Mouse (Mus musculus): Measurements from ENCODE around the gene Obp2a. TPM values are rescaled to one million over a fixed set of nuclear protein-coding genes. Genes with fewer than 3 reads are reported as not detected.
"Not testable (repeated sequence)": the region's sequence is repeated elsewhere in the genome, so short reads cannot be mapped to it uniquely, and the experiment has no call there.

Gene Obp2a
- total RNA-seq, 1 experiment from 2014 or later = not detected

DNA sequence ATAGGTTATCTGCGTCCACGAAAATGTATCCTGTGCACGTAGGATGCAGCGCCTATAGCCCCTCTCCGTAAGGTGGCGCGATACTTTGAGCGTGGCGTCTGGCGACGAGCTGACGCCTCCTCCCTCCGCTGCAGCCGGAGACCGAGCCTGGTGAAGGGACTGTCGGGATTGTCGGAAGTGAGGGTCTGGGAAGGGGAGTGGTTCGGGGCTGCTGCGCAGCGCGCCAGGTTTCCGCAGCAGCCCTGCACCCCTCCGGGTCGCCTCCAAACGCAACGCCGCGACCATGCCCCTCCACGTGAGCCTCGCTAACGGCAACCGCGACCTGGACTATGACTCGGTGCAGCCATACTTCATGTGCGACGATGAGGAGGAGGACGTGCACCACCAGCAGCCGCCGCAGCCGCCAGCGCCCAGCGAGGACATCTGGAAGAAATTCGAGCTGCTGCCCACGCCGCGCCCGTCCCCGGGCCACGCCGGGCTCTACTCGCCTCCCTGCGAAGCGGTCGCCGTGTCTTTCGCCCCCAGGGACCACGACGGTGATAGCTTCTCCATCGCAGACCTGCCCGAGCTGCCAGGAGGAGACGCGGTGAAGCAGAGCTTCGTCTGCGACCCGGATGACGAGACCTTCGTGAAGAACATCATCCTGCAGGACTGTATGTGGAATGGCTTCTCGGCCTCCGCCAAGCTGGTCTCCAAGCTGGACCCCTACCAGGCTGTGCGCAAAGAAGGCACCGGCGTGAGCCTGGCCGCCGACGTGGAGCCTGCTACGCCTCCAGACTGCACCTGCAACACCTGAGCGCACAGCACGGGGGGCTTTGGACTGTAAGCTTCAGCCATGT lies 7.0 kb downstream of the Obp2a start, which contains the start of gene Bmyc:
Gene Bmyc, plus strand, starts transcription at position 97 of the 839 bp plus-strand sequence.
- ATAC-seq (ENCODE audit: extremely low read depth, insufficient number of reproducible peaks, low FRiP score, poor library complexity, severe bottlenecking) = peak; percentile 68

DNA sequence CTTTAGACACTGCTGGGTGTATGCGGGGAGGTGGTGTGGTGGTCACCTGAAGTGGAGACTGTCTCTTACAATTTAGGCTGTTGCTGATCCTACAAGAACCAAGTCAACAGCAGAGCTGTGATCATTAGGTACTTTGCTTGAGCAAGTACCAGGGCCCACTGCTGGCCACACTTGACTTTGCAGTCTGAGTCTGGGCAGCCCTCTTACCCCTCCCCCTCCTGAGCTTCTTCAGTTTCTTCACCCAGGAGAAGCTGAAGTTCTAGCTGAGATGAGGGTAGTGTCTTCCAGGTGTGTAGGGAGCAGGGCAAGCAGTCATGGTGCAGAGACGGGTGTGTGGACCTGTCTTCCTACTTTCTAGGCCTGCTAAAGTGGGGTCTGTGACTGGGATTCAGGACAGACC lies 8.3 kb downstream of the Obp2a start:
- peak; percentile 57 for ATAC-seq (ENCODE audit: extremely low read depth, insufficient number of reproducible peaks, low FRiP score, poor library complexity, severe bottlenecking)

GRCm38 (mm10) chr2:25709056-25709455 lies 9.2 kb downstream of the Obp2a start:
- ATAC-seq (ENCODE audit: extremely low read depth, insufficient number of reproducible peaks, low FRiP score, poor library complexity, severe bottlenecking) = not testable (repeated sequence)

DNA sequence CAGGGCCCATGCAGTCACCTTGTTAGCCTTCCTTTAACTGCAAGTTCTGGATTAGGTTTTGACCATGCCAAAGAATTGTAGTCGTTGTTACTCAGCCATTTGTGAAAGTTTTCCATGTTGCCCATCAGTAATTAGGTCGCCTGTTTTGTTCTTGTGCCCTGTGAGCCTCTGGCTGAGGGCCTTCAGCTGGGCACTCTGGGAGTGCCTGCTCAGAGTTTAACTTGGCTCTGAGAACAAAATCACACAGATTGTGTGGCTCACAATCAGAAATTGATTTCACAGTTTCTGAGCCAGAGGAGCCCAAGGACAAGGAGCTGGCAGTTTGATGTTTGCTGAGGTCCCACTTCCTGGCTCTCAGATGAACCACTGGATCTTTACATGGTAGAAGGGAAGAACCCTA lies 9.9 kb downstream of the Obp2a start:
- ATAC-seq (ENCODE audit: extremely low read depth, insufficient number of reproducible peaks, low FRiP score, poor library complexity, severe bottlenecking) = not testable (repeated sequence)

- not testable (repeated sequence) for ATAC-seq (ENCODE audit: extremely low read depth, insufficient number of reproducible peaks, low FRiP score, poor library complexity, severe bottlenecking)
Measured at GRCm38 (mm10) chr2:25711641-25712040, 11.8 kb downstream of the Obp2a start.

DNA sequence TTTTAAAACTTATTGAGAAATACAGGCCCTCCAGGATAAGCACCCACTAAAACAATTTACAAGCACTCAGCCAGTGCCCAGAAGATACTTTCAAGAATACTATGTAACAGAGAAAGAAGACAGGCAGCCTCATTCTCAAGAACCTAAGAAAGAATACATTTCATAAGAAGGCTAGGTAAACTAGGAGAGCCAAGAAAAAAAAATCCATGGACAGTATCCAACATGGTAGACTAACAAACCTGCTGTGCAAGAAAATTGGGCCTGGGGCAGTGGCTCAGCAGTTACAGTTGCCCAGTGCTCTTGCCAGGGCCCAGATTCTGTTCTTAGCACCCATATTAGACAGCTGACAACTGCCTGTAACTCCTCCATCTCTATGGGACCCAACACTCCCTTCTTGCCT lies 17.4 kb downstream of the Obp2a start:
- ATAC-seq (ENCODE audit: extremely low read depth, insufficient number of reproducible peaks, low FRiP score, poor library complexity, severe bottlenecking) = no peak

GRCm38 (mm10) chr2:25733199-25733930 lies 33.5 kb downstream of the Obp2a start:
- ATAC-seq (ENCODE audit: extremely low read depth, insufficient number of reproducible peaks, low FRiP score, poor library complexity, severe bottlenecking) = no peak

DNA sequence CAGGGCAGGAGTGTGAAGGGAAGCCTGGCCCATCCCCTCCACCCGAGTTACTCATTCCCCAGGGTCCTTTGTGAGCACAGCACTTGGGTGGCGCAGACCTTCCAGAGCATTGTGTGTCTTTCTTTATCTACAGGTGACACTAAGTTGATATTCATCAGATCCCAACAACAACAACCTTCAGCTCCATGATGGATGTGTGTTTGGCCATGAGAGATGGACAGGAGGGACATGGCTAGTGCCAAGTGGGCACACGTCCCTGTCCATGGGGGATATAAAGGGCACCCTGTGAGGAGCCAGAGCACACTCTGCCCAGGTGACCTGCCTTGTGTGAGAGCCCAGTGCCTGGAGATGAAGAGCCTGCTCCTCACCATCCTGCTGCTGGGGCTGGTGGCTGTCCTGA lies 36.9 kb downstream of the Obp2a start, which contains the start of gene Obp2b:
Gene Obp2b, plus strand, starts transcription at position 301 of the 400 bp plus-strand sequence.
- not testable (repeated sequence) for ATAC-seq (ENCODE audit: extremely low read depth, insufficient number of reproducible peaks, low FRiP score, poor library complexity, severe bottlenecking)

- ATAC-seq (ENCODE audit: extremely low read depth, insufficient number of reproducible peaks, low FRiP score, poor library complexity, severe bottlenecking) = no peak
Measured at GRCm38 (mm10) chr2:25741671-25742070, 41.8 kb downstream of the Obp2a start.

Other genes starting within 250 kb of the Obp2a start
- not detected in 2 replicates for gene Clic3, start 243.2 kb upstream of the Obp2a start, total RNA-seq (2017)
- 38.3 and 54.9 TPM in 2 replicates for gene Paxx, start 238.9 kb upstream of the Obp2a start, total RNA-seq (2017)
- not detected in 2 replicates for gene Ptgds, start 230.0 kb upstream of the Obp2a start, total RNA-seq (2017)
- not detected in 2 replicates for gene Lcn12, start 206.1 kb upstream of the Obp2a start, total RNA-seq (2017)
- 37.1 and 43.1 TPM in 2 replicates for gene Fbxw5, start 199.3 kb upstream of the Obp2a start, total RNA-seq (2017)
- 0.98 TPM in 1 of 2 replicates, not detected in the other for gene C8g, start 198.3 kb upstream of the Obp2a start, total RNA-seq (2017)
- gene Traf2, start 153.1 kb upstream of the Obp2a start, total RNA-seq (2017) = 28.1 and 30.4 TPM in 2 replicates
- gene Edf1, start 142.2 kb upstream of the Obp2a start, total RNA-seq (2017) = 66.3 and 85.4 TPM in 2 replicates
- 4.5 and 5.4 TPM in 2 replicates for gene Mamdc4, start 125.2 kb upstream of the Obp2a start, total RNA-seq (2017)
- gene Phpt1, start 124.8 kb upstream of the Obp2a start, total RNA-seq (2017) = 0.61 and 1.5 TPM in 2 replicates
- gene Ajm1, start 118.3 kb upstream of the Obp2a start, total RNA-seq (2017) = 0.25 TPM in 1 of 2 replicates, not detected in the other
- 44.4 and 65.6 TPM in 2 replicates for gene Rabl6, start 91.5 kb upstream of the Obp2a start, total RNA-seq (2017)
- not detected in 2 replicates for gene Ccdc183, start 82.4 kb upstream of the Obp2a start, total RNA-seq (2017)
- gene Tmem141, start 78.0 kb upstream of the Obp2a start, total RNA-seq (2017) = 1.2 and 2.0 TPM in 2 replicates
- not detected in 2 replicates for gene Fcna, start 72.0 kb upstream of the Obp2a start, total RNA-seq (2017)
- not detected in 2 replicates for gene Lcn8, start 46.9 kb upstream of the Obp2a start, total RNA-seq (2017)
- gene Lcn5, start 42.1 kb upstream of the Obp2a start, total RNA-seq (2017) = not detected in 2 replicates
- not detected in 2 replicates for gene Lcn6, start 23.3 kb upstream of the Obp2a start, total RNA-seq (2017)
- not detected in 2 replicates for gene Lcn10, start 17.3 kb upstream of the Obp2a start, total RNA-seq (2017)
- 10.3 and 14.4 TPM in 2 replicates for gene Bmyc, start 6.7 kb downstream of the Obp2a start, total RNA-seq (2017)
- gene Obp2b, start 37.0 kb downstream of the Obp2a start, total RNA-seq (2017) = not detected in 2 replicates
- gene Lcn3, start 65.5 kb downstream of the Obp2a start, total RNA-seq (2017) = not detected in 2 replicates
- not detected in 2 replicates for gene Lcn11, start 77.0 kb downstream of the Obp2a start, total RNA-seq (2017)
- gene Gm13539, start 82.2 kb downstream of the Obp2a start, total RNA-seq (2017) = not detected in 2 replicates
- not detected in 2 replicates for gene Glt6d1, start 115.8 kb downstream of the Obp2a start, total RNA-seq (2017)
- not detected in 2 replicates for gene Lcn9, start 123.1 kb downstream of the Obp2a start, total RNA-seq (2017)
- gene Sohlh1, start 147.2 kb downstream of the Obp2a start, total RNA-seq (2017) = not detected in 2 replicates
- not detected in 2 replicates for gene Kcnt1, start 163.7 kb downstream of the Obp2a start, total RNA-seq (2017)